Comparison of ENCODE assay signal across 8 mouse cellular contexts in the genomic region with DNA sequence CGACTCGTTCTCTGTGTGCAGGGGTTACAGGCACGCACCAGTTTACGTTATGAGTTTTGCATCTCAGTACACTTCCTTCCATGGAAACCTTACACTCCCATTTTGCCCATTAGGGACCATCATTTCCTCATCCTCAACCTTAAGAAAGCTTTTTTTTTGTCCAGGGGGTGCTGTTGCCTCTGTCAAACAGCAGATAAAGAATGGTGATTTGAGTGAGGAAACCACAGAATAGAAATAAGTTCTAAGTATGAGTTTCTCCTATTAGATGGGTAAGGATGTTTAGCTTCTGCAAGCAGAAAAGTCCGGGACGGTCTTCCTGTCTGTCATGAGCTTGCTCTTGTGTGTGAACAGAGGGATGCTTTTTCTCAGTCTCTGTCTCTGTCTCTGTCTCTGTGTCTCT. TPM values are rescaled to one million over a fixed set of nuclear protein-coding genes. Genes with fewer than 3 reads are reported as not detected.
DNase-seq lines count a peak whose midpoint lies in the region; ATAC-seq lines count a peak whose summit lies in the region.

No protein-coding gene starts in this region.

- peak overlapping the region; percentile 94; the same call in 1 of the 2 replicates for H3K9ac ChIP-seq in kidney, embryonic 14.5 days (ENCODE audit: low read depth, low read length)
- no peak overlapping the region for H3K9ac ChIP-seq in hindbrain, embryonic 12.5 days
- H3K9ac ChIP-seq in midbrain, embryonic 13.5 days (replicated peaks), result no peak overlapping the region

- peak overlapping the region; percentile 89; the same call in 1 of the 2 replicates for H3K4me3 ChIP-seq in kidney, embryonic 14.5 days (ENCODE audit: low read length)
- H3K4me3 ChIP-seq in hindbrain, embryonic 12.5 days, result peak overlapping the region; percentile 94; the same call in 1 of the 2 replicates
- peak overlapping the region; percentile 89 for H3K4me3 ChIP-seq in midbrain, embryonic 13.5 days (replicated peaks)

- H3K4me1 ChIP-seq in kidney, embryonic 14.5 days (ENCODE audit: control insufficient read depth, insufficient read depth, low read length), result peaks cover 9% of the 10 kb centered on the region; the same call in 1 of the 2 replicates
- peaks cover 6% of the 10 kb centered on the region for H3K4me1 ChIP-seq in hindbrain, embryonic 12.5 days
- peaks cover 12% of the 10 kb centered on the region for H3K4me1 ChIP-seq in midbrain, embryonic 13.5 days (replicated peaks)

- no peak for ATAC-seq in kidney, embryonic 14.5 days (ENCODE audit: low FRiP score, low TSS enrichment)
- no peak for ATAC-seq in hindbrain, embryonic 12.5 days (ENCODE audit: low FRiP score)
- no peak for ATAC-seq in midbrain, embryonic 13.5 days

- no peaks in the 10 kb centered on the region for H3K36me3 ChIP-seq in kidney, embryonic 14.5 days (ENCODE audit: control insufficient read depth, insufficient read depth, low read length)
- H3K36me3 ChIP-seq in hindbrain, embryonic 12.5 days, result no peaks in the 10 kb centered on the region
- no peaks in the 10 kb centered on the region for H3K36me3 ChIP-seq in midbrain, embryonic 13.5 days

- H3K4me2 ChIP-seq in kidney, embryonic 14.5 days (replicated peaks; ENCODE audit: low read depth, low read length), result peak overlapping the region; percentile 76
- H3K4me2 ChIP-seq in hindbrain, embryonic 12.5 days (replicated peaks), result peak overlapping the region; percentile 81
- H3K4me2 ChIP-seq in midbrain, embryonic 13.5 days (replicated peaks), result peak overlapping the region; percentile 82

- H3K27ac ChIP-seq in kidney, embryonic 14.5 days (ENCODE audit: low read depth, low read length), result no peak overlapping the region
- H3K27ac ChIP-seq in hindbrain, embryonic 12.5 days, result no peak overlapping the region
- H3K27ac ChIP-seq in midbrain, embryonic 13.5 days, result no peak overlapping the region

- H3K9me3 ChIP-seq in kidney, embryonic 14.5 days (ENCODE audit: control insufficient read depth, low read length), result no peaks in the 10 kb centered on the region
- no peaks in the 10 kb centered on the region for H3K9me3 ChIP-seq in hindbrain, embryonic 12.5 days (replicated peaks)
- no peaks in the 10 kb centered on the region for H3K9me3 ChIP-seq in midbrain, embryonic 13.5 days

- DNase-seq in kidney, postnatal 25 days, result no peak
- peak; percentile 28 for DNase-seq in MN1 (ENCODE audit: low spot score)
- no peak for DNase-seq in layer of hippocampus, adult 8-10 months (ENCODE audit: low spot score in 2 of 2)
- no peak for DNase-seq in layer of hippocampus, adult 18-20 months (ENCODE audit: low spot score in 2 of 2)
- no peak for DNase-seq in ovary, postnatal 36 days (ENCODE audit: low spot score)

- no peaks in the 10 kb centered on the region for H3K27me3 ChIP-seq in kidney, embryonic 14.5 days (ENCODE audit: control insufficient read depth, insufficient read depth, low read length)
- peaks cover 5% of the 10 kb centered on the region; the same call in 1 of the 2 replicates for H3K27me3 ChIP-seq in hindbrain, embryonic 12.5 days
- no peaks in the 10 kb centered on the region; the same call in 1 of the 2 replicates for H3K27me3 ChIP-seq in midbrain, embryonic 13.5 days

- WGBS in kidney, embryonic 14.5 days, result 67% methylated on average over 6 of the region's 6 CpGs
- WGBS in hindbrain, embryonic 12.5 days, result 74% methylated on average over 6 of the region's 6 CpGs
- 71% methylated on average over 6 of the region's 6 CpGs for WGBS in midbrain, embryonic 13.5 days

RNA-seq across cellular contexts. Expression of gene Itsn2, which starts 0.4 kb away (rescaled TPM):
- polyA plus RNA-seq in kidney, embryonic 14.5 days (2014; fragmentation: Nextera tagmentation; extraction: Ambion mirVana), result 33.0 and 46.8 TPM in 2 replicates
- polyA plus RNA-seq in hindbrain, embryonic 12.5 days (2016; fragmentation: Nextera tagmentation; extraction: Ambion mirVana), result 20.7 and 21.8 TPM in 2 replicates
- polyA plus RNA-seq in midbrain, embryonic 13.5 days (2015; fragmentation: Nextera tagmentation; extraction: Ambion mirVana), result 16.7 and 17.3 TPM in 2 replicates
- 100 to 1,000 TPM in 1 of 4 experiments, 10 to 100 TPM in 3; 84.0 to 104 (median 91.1) TPM for total RNA-seq in layer of hippocampus, adult 8-10 months (2022)
- 10 to 100 TPM; 89.4 to 91.2 TPM for total RNA-seq in layer of hippocampus, adult 18-20 months (2021)

RNA-seq across cellular contexts. Expression of gene Gm3625, which starts 0.7 kb away (rescaled TPM):
- not detected in 2 replicates for polyA plus RNA-seq in kidney, embryonic 14.5 days (2014; fragmentation: Nextera tagmentation; extraction: Ambion mirVana)
- polyA plus RNA-seq in hindbrain, embryonic 12.5 days (2016; fragmentation: Nextera tagmentation; extraction: Ambion mirVana), result not detected in 2 replicates
- polyA plus RNA-seq in midbrain, embryonic 13.5 days (2015; fragmentation: Nextera tagmentation; extraction: Ambion mirVana), result not detected in 2 replicates
- total RNA-seq in layer of hippocampus, adult 8-10 months (2022), result not detected
- total RNA-seq in layer of hippocampus, adult 18-20 months (2021), result not detected
